Mouse (Mus musculus) bone marrow macrophage, adult 2 months (primary cell): ENCODE data around the gene Pla2g6. TPM values are rescaled to one million over a fixed set of nuclear protein-coding genes. Genes with fewer than 3 reads are reported as not detected.

Source experiments
- H3K27ac ChIP-seq: 2 replicates; pipeline ENCODE4 v1.5.1; 2012; ENCODE audit warnings: low read depth, low read length; ENCODE audit not compliant: insufficient read depth
- H3K4me1 ChIP-seq: 2 replicates; pipeline ENCODE4 v1.6.1; 2012; ENCODE audit warnings: low read length; ENCODE audit not compliant: control insufficient read depth, insufficient read depth
- H3K4me3 ChIP-seq: 2 replicates; pipeline ENCODE4 v1.5.1; 2012; ENCODE audit warnings: mild to moderate bottlenecking, low read length, moderate library complexity; ENCODE audit not compliant: insufficient read depth
- CTCF ChIP-seq: IDR thresholded peaks from 2 replicates; pipeline ENCODE4 v1.5.1; 2012; ENCODE audit warnings: low read depth, mild to moderate bottlenecking, low read length, moderate library complexity
- POLR2A ChIP-seq: IDR thresholded peaks from 2 replicates; pipeline ENCODE4 v1.6.1; 2012; ENCODE audit warnings: mild to moderate bottlenecking, low read depth, low read length, borderline replicate concordance
- polyA plus RNA-seq: library from polyadenylated mRNA; stranded (reverse); fragments of >200 nt; gene quantifications from 2 replicates; pipeline ENCODE4 v1.2.4, GENCODE M21; 2012; ENCODE audit not compliant: missing spikeins, insufficient read depth, insufficient read length

Gene Pla2g6
- 4.5 and 5.5 TPM in 2 replicates for polyA plus RNA-seq

GRCm38 (mm10) chr15:79328058-79328938 is at the start of gene Pla2g6:
Gene Pla2g6 (minus strand): TSS chr15:79328390.
- TF ChIP-seq CTCF (no peak), POLR2A (no peak)
- Histone ChIP-seq H3K4me1 (peaks cover 46% of the 10 kb centered on the region), H3K27ac (peak within 1 kb of the TSS; percentile 76), H3K4me3 (peak within 1 kb of the TSS; percentile 78)

- no peak overlapping the region for H3K27ac ChIP-seq
- TF ChIP-seq CTCF = no peak
- no peak for TF ChIP-seq POLR2A
- H3K4me3 ChIP-seq = no peak overlapping the region
These were observed 49.5 kb upstream of the Pla2g6 start for GRCm38 (mm10) chr15:79377681-79378080.

GRCm38 (mm10) chr15:79374760-79375159 is 46.6 kb upstream of the Pla2g6 start:
- Histone ChIP-seq H3K27ac (no peak overlapping the region), H3K4me1 (peaks cover 8% of the 10 kb centered on the region), H3K4me3 (no peak overlapping the region)
- TF ChIP-seq CTCF (no peak), POLR2A (no peak)

More at GRCm38 (mm10) chr15:79377681-79378080, 49.5 kb upstream of the Pla2g6 start:
- no peaks in the 10 kb centered on the region for H3K4me1 ChIP-seq

GRCm38 (mm10) chr15:79370281-79370843 is 42.2 kb upstream of the Pla2g6 start:
- H3K4me1 ChIP-seq = peaks cover 11% of the 10 kb centered on the region
- TF ChIP-seq CTCF (no peak), POLR2A (no peak)
- H3K27ac ChIP-seq = no peak overlapping the region
- no peak overlapping the region for H3K4me3 ChIP-seq

GRCm38 (mm10) chr15:79369452-79370280 is 41.5 kb upstream of the Pla2g6 start:
- H3K27ac ChIP-seq = no peak overlapping the region
- peaks cover 11% of the 10 kb centered on the region for H3K4me1 ChIP-seq
- H3K4me3 ChIP-seq = no peak overlapping the region
- no peak for TF ChIP-seq POLR2A
- TF ChIP-seq CTCF = no peak

GRCm38 (mm10) chr15:79368861-79369440 is 40.8 kb upstream of the Pla2g6 start:
- no peak overlapping the region for H3K27ac ChIP-seq
- TF ChIP-seq POLR2A (no peak), CTCF (no peak)
- H3K4me1 ChIP-seq = peaks cover 11% of the 10 kb centered on the region
- H3K4me3 ChIP-seq = no peak overlapping the region

GRCm38 (mm10) chr15:79368313-79368811 is 40.2 kb upstream of the Pla2g6 start:
- no peak overlapping the region for H3K27ac ChIP-seq

GRCm38 (mm10) chr15:79366402-79366801 is 38.2 kb upstream of the Pla2g6 start:
- no peak overlapping the region for H3K4me3 ChIP-seq
- peaks cover 11% of the 10 kb centered on the region for H3K4me1 ChIP-seq
- TF ChIP-seq CTCF = no peak
- TF ChIP-seq POLR2A = no peak

More at GRCm38 (mm10) chr15:79368313-79368811, 40.2 kb upstream of the Pla2g6 start:
- Histone ChIP-seq H3K4me3 (no peak overlapping the region), H3K4me1 (peaks cover 11% of the 10 kb centered on the region)
- no peak for TF ChIP-seq POLR2A
- TF ChIP-seq CTCF = no peak

GRCm38 (mm10) chr15:79365068-79365467 is 36.9 kb upstream of the Pla2g6 start:
- H3K27ac ChIP-seq = no peak overlapping the region
- H3K4me3 ChIP-seq = no peak overlapping the region
- peaks cover 3% of the 10 kb centered on the region for H3K4me1 ChIP-seq
- TF ChIP-seq POLR2A = no peak
- TF ChIP-seq CTCF = no peak

More at GRCm38 (mm10) chr15:79366402-79366801, 38.2 kb upstream of the Pla2g6 start:
- no peak overlapping the region for H3K27ac ChIP-seq
